Mouse (Mus musculus): ENCODE measurements at regions not wholly inside any gene's neighbourhood (a gene's known extent, or its start where the extent isn't known, plus 50 kb on each side); places are given as distances from the start of the nearest gene placed in this dataset.
A peak's percentile ranks its signal among the peaks of the same experiment; 100 is the strongest.

GRCm38 (mm10) chr13:15283065-15283464, 180.0 kb upstream of the Gli3 start:
- no peak for DNase-seq (ENCODE audit: low spot score in 2 of 2)

DNA sequence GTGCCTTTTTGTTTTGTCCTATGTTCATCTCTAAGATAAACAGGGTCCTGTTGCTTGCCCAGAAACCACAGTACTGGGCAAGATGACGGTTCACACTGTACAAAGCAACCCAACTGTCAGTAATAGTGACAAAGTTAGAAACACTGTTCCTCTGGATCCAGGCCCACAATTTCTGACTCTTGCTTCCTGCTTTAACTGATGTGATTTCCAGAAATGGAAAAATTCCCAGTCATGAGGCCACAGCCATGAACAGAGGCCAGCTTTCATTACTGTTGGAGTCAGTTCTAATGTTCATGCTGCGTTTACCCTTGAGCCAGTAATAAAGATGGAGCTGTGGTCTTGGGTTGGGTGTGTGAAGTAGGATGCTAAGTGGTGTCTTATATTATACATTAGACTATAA, 164.6 kb upstream of the Gli3 start:
- DNase-seq (ENCODE audit: low spot score in 2 of 2): no peak

- DNase-seq (ENCODE audit: low spot score in 2 of 2): no peak
Measured at GRCm38 (mm10) chr13:15325413-15325812, 137.6 kb upstream of the Gli3 start.

DNA sequence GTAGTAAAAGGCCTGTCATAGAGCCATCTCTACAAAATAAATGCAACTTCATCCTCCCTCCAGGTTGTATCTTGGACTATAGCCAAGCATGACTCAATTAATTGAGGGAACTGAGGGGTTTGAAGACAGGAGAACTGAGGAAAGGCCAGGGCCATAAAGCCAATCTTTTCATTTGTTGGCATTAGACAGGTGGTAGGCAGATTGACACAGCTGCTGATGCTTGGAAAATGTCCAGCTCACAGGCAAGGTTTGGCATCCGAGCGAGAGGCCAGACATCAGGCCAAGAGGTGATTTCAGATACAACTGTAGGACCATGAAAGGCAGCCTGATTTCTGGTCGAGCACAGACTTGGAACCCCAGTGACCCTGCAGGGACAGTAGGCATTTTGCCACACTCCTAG, 136.9 kb upstream of the Gli3 start:
- peak in 1 of 2 experiments; percentile 21 for DNase-seq (ENCODE audit: low spot score in 2 of 2)

DNA sequence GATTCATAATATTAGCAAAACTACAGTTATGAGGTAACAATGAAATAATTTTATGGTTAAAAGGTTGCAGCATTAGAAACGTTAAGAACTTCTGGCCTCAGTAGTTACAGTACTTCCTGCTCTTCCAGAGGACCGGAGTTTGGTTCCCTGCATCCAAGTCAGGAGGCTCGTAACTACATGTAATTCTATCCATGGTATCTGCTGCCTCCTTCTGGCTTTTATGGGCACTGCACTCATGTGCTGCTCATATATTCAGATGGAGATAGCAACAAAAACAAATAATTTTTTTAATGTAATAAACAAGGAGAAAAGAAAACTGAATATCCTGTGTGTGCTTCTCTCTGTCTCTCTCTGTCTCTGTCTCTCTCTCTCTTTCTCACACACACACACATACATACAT, 133.5 kb upstream of the Gli3 start:
- DNase-seq (ENCODE audit: low spot score in 2 of 2): no peak

GRCm38 (mm10) chr13:15343474-15343873, 119.6 kb upstream of the Gli3 start:
- no peak for DNase-seq (ENCODE audit: low spot score in 2 of 2)

GRCm38 (mm10) chr13:15346866-15347265, 116.2 kb upstream of the Gli3 start:
- DNase-seq (ENCODE audit: low spot score in 2 of 2): no peak

DNA sequence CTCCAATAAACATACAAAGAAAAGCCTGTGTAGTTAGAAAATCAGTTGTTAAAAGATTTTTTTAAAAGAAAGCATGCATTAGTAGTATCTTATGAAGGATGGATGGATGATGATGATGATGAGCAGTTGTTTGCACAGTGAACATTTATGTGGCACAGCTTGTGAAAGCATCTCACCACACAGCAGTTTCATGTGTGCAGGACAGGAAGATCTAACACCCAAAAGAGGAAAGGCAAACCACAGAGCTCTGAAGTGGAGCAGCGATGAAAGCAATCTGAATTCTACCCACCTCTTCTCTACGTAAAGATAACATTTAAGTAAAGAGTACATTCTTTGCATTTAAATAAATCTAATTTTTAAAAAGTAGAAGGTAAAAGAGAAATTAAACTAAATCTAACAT, 96.6 kb upstream of the Gli3 start:
- no peak for DNase-seq (ENCODE audit: low spot score in 2 of 2)

- DNase-seq (ENCODE audit: low spot score in 2 of 2): peak; percentile 18 to 26
Measured at GRCm38 (mm10) chr13:15380081-15380480, 83.0 kb upstream of the Gli3 start.

DNA sequence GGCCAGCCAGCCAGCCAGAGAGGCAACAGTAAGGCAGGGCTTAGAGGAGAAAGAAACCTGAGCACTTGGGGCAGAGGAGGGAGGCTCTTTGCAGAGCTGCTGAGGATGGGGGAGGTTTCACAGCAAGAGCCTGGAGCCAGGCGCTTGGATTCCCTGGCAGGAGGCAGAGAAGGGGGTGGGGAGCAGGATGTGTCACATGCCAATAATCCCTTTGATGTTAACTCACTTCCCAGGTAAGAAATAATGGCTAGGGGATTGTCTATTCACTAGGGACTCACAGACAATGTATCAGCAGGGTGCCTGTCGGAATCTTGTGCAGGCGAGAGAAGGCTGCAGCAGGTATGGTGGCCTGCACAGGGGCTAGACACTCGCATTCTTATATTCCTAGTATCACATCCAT, 67.8 kb upstream of the Gli3 start:
- DNase-seq (ENCODE audit: low spot score in 2 of 2): no peak

GRCm38 (mm10) chr13:15395694-15396093, 67.3 kb upstream of the Gli3 start:
- no peak for DNase-seq (ENCODE audit: low spot score in 2 of 2)

DNA sequence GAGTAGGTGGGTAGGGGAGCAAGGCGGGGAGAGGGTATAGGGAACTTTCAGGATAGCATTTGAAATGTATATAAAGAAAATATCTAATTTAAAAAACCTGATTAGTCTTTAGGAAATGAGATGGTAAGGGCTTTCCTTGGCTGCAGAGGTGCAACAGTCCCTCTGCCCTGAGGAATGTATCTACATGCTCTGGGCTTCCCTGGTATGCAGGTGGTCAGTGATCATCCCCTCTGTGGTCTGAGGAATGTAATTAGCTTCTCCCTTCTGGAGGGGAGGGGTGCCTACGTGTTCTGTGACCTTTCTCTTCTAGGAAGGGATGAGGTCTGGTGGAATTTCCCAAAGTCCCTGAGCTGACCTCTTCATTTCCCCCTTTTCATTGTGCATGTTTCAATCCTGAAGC, 64.4 kb upstream of the Gli3 start:
- DNase-seq (ENCODE audit: low spot score in 2 of 2): no peak
